Mouse (Mus musculus): ENCODE results near the gene Pi4k2a. TPM values are rescaled to one million over a fixed set of nuclear protein-coding genes. Genes with fewer than 3 reads are reported as not detected.
A peak's percentile ranks its signal among the peaks of the same experiment; 100 is the strongest.
"Not testable (repeated sequence)": the region's sequence is repeated elsewhere in the genome, so short reads cannot be mapped to it uniquely, and the experiment has no call there.

Pi4k2a gene
- polyA plus RNA-seq, 1 experiment, result 22.3 TPM

DNA sequence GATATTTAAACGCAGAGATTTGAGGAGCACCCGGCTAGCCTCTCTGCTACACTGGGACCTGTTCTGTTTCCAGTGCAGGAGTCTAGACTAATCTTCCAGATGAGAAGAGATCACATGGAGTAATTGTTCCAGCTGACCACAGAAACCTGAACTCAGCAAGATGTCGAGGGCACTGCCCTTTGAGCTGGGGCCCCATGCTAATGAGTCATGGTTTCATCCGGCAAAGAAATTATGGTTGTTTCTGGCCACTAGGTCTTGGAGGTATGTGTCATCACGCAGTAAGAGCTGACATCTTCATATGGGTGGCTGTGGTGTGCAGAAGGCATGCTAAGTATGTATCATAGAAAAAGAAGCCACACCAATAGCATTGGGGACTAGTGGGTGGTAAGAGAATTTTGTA lies 10.3 kb upstream of the Pi4k2a start:
- WGBS, result 80% methylated on average over 5 of the region's 5 CpGs
- TF ChIP-seq CTCF (IDR thresholded peaks at IDR 0.05; ENCODE audit: extremely low read depth, insufficient read depth, insufficient read length, insufficient replicate concordance) (no peak), POLR2A (IDR thresholded peaks at IDR 0.05; ENCODE audit: low read depth, low read length) (no peak)

GRCm38 (mm10) chr19:42080469-42080868 lies 9.8 kb upstream of the Pi4k2a start:
- Histone ChIP-seq H3K27ac (ENCODE audit: insufficient read depth, low read length) (no peak overlapping the region), H3K4me1 (ENCODE audit: control insufficient read depth, insufficient read depth, insufficient read length) (no peaks in the 10 kb centered on the region), H3K4me3 (ENCODE audit: extremely low read depth, insufficient read depth, insufficient read length) (no peak overlapping the region), H3K36me3 (ENCODE audit: control insufficient read depth, insufficient read depth, low read length) (no peaks in the 10 kb centered on the region), H3K27me3 (ENCODE audit: control insufficient read depth, insufficient read depth, low read length) (no peaks in the 10 kb centered on the region)
- WGBS, result 88% methylated on average over 11 of the region's 11 CpGs
- TF ChIP-seq POLR2A (IDR thresholded peaks at IDR 0.05; ENCODE audit: low read depth, low read length) (no peak), CTCF (IDR thresholded peaks at IDR 0.05; ENCODE audit: extremely low read depth, insufficient read depth, insufficient read length, insufficient replicate concordance) (no peak)
- no peak for DNase-seq (ENCODE audit: low read depth in 1 of 2, low spot score in 2 of 2)

More for the DNA sequence above, 10.3 kb upstream of the Pi4k2a start:
- no peaks in the 10 kb centered on the region for H3K4me1 ChIP-seq (ENCODE audit: control insufficient read depth, insufficient read depth, insufficient read length)
- no peak for DNase-seq (ENCODE audit: low read depth in 1 of 2, low spot score in 2 of 2)
- no peaks in the 10 kb centered on the region for H3K36me3 ChIP-seq (ENCODE audit: control insufficient read depth, insufficient read depth, low read length)
- H3K4me3 ChIP-seq (ENCODE audit: extremely low read depth, insufficient read depth, insufficient read length), result no peak overlapping the region
- H3K27ac ChIP-seq (ENCODE audit: insufficient read depth, low read length), result no peak overlapping the region
- no peaks in the 10 kb centered on the region for H3K27me3 ChIP-seq (ENCODE audit: control insufficient read depth, insufficient read depth, low read length)

DNA sequence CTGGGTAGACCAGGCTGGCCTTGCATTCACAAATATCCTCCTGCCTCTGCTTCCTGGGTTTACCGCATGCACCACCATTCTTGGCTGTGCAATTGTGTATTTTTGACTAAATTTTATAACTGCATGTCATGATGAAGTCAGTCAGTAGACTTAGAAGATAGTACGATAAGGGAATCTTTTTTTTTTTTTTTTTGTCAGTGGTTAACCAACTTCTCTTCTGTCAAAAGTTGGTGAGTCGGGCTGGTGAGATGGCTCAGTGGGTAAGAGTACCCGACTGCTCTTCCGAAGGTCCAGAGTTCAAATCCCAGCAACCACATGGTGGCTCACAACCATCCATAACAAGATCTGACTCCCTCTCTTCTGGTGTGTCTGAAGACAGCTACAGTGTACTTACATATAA lies 8.7 kb upstream of the Pi4k2a start:
- not testable (repeated sequence) for H3K4me1 ChIP-seq (ENCODE audit: control insufficient read depth, insufficient read depth, insufficient read length); H3K27ac ChIP-seq (ENCODE audit: insufficient read depth, low read length); H3K36me3 ChIP-seq (ENCODE audit: control insufficient read depth, insufficient read depth, low read length); DNase-seq (ENCODE audit: low read depth in 1 of 2, low spot score in 2 of 2); H3K27me3 ChIP-seq (ENCODE audit: control insufficient read depth, insufficient read depth, low read length); H3K4me3 ChIP-seq (ENCODE audit: extremely low read depth, insufficient read depth, insufficient read length)
- WGBS, result 67% methylated on average over 5 of the region's 5 CpGs

GRCm38 (mm10) chr19:42085690-42086089 lies 4.6 kb upstream of the Pi4k2a start:
- TF ChIP-seq POLR2A (IDR thresholded peaks at IDR 0.05; ENCODE audit: low read depth, low read length), result no peak
- no peak overlapping the region for H3K4me3 ChIP-seq (ENCODE audit: extremely low read depth, insufficient read depth, insufficient read length)
- H3K36me3 ChIP-seq (ENCODE audit: control insufficient read depth, insufficient read depth, low read length), result no peaks in the 10 kb centered on the region
- 23% methylated on average over 10 of the region's 10 CpGs for WGBS
- DNase-seq (ENCODE audit: low read depth in 1 of 2, low spot score in 2 of 2), result no peak
- no peak overlapping the region for H3K27ac ChIP-seq (ENCODE audit: insufficient read depth, low read length)
- peaks cover 10% of the 10 kb centered on the region for H3K4me1 ChIP-seq (ENCODE audit: control insufficient read depth, insufficient read depth, insufficient read length)
- peaks cover 7% of the 10 kb centered on the region; the same call in 1 of the 2 replicates for H3K27me3 ChIP-seq (ENCODE audit: control insufficient read depth, insufficient read depth, low read length)

- peak within 1 kb of the TSS; percentile 33 for H3K4me3 ChIP-seq (ENCODE audit: extremely low read depth, insufficient read depth, insufficient read length)
- H3K36me3 ChIP-seq (ENCODE audit: control insufficient read depth, insufficient read depth, low read length), result no peaks in the 10 kb centered on the region
- TF ChIP-seq CTCF (IDR thresholded peaks at IDR 0.05; ENCODE audit: extremely low read depth, insufficient read depth, insufficient read length, insufficient replicate concordance) (no peak), POLR2A (IDR thresholded peaks at IDR 0.05; ENCODE audit: low read depth, low read length) (no peak)
- peaks cover 7% of the 10 kb centered on the region; the same call in 1 of the 2 replicates for H3K27me3 ChIP-seq (ENCODE audit: control insufficient read depth, insufficient read depth, low read length)
- H3K27ac ChIP-seq (ENCODE audit: insufficient read depth, low read length), result no peak within 1 kb of the TSS
- DNase-seq (ENCODE audit: low read depth in 1 of 2, low spot score in 2 of 2), result peak in 1 of 2 experiments; percentile 26
- 8% methylated on average over 21 of the region's 21 CpGs for WGBS
- peaks cover 10% of the 10 kb centered on the region for H3K4me1 ChIP-seq (ENCODE audit: control insufficient read depth, insufficient read depth, insufficient read length)
Measured at GRCm38 (mm10) chr19:42086166-42086565, 4.1 kb upstream of the Pi4k2a start, which contains the start of gene Morn4. Morn4 (minus strand) TSS chr19:42086357.

- no peak overlapping the region; the same call in 1 of the 2 replicates for H3K4me3 ChIP-seq (ENCODE audit: extremely low read depth, insufficient read depth, insufficient read length)
- peak overlapping the region; percentile 75 for H3K27ac ChIP-seq (ENCODE audit: insufficient read depth, low read length)
- no peaks in the 10 kb centered on the region for H3K36me3 ChIP-seq (ENCODE audit: control insufficient read depth, insufficient read depth, low read length)
- TF ChIP-seq CTCF (IDR thresholded peaks at IDR 0.05; ENCODE audit: extremely low read depth, insufficient read depth, insufficient read length, insufficient replicate concordance) (no peak), POLR2A (IDR thresholded peaks at IDR 0.05; ENCODE audit: low read depth, low read length) (peak; percentile 37; the same call in 1 of the 2 replicates)
- H3K4me1 ChIP-seq (ENCODE audit: control insufficient read depth, insufficient read depth, insufficient read length), result peaks cover 10% of the 10 kb centered on the region
- DNase-seq (ENCODE audit: low read depth in 1 of 2, low spot score in 2 of 2), result peak; percentile 67 to 72
- 5% methylated on average over 14 of the region's 14 CpGs for WGBS
- peaks cover 7% of the 10 kb centered on the region; the same call in 1 of the 2 replicates for H3K27me3 ChIP-seq (ENCODE audit: control insufficient read depth, insufficient read depth, low read length)
Measured at GRCm38 (mm10) chr19:42089103-42089747, 1.0 kb upstream of the Pi4k2a start.

DNA sequence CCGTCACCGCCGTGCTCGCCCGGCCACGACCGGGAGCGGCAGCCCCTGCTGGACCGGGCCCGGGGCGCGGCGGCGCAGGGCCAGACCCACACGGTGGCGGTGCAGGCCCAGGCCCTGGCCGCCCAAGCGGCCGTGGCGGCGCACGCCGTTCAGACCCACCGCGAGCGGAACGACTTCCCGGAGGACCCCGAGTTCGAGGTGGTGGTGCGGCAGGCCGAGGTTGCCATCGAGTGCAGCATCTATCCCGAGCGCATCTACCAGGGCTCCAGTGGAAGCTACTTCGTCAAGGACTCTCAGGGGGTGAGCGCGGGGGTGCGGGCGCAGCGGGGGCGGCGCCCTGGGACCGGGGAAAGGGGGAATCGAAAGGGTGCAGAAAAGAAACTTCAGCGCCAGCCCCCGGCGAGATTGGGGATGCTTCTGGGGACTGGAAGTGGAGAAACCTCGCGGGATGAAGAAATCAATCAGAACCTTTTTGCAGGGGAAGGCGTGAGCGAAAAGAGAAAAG lies 419 bp downstream of the Pi4k2a start:
- Histone ChIP-seq H3K27me3 (ENCODE audit: control insufficient read depth, insufficient read depth, low read length) (peaks cover 6% of the 10 kb centered on the region; the same call in 1 of the 2 replicates), H3K36me3 (ENCODE audit: control insufficient read depth, insufficient read depth, low read length) (no peaks in the 10 kb centered on the region), H3K4me1 (ENCODE audit: control insufficient read depth, insufficient read depth, insufficient read length) (peaks cover 10% of the 10 kb centered on the region), H3K4me3 (ENCODE audit: extremely low read depth, insufficient read depth, insufficient read length) (peak overlapping the region; percentile 74), H3K27ac (ENCODE audit: insufficient read depth, low read length) (peak overlapping the region; percentile 84)
- no peak for TF ChIP-seq POLR2A (IDR thresholded peaks at IDR 0.05; ENCODE audit: low read depth, low read length)
- TF ChIP-seq CTCF (IDR thresholded peaks at IDR 0.05; ENCODE audit: extremely low read depth, insufficient read depth, insufficient read length, insufficient replicate concordance), result no peak
- under 1% methylated on average over 51 of the region's 52 CpGs for WGBS
- peak; percentile 14 to 26 for DNase-seq (ENCODE audit: low read depth in 1 of 2, low spot score in 2 of 2)

Measured in spleen, adult 2 months (tissue).